Mouse (Mus musculus): ENCODE measurements around the gene Btnl6. TPM values are rescaled to one million over a fixed set of nuclear protein-coding genes. Genes with fewer than 3 reads are reported as not detected.
"Not testable (repeated sequence)": the region's sequence is repeated elsewhere in the genome, so short reads cannot be mapped to it uniquely, and the experiment has no call there.

Gene Btnl6
- polyA plus RNA-seq, 1 experiment from 2014 or later: not detected

DNA sequence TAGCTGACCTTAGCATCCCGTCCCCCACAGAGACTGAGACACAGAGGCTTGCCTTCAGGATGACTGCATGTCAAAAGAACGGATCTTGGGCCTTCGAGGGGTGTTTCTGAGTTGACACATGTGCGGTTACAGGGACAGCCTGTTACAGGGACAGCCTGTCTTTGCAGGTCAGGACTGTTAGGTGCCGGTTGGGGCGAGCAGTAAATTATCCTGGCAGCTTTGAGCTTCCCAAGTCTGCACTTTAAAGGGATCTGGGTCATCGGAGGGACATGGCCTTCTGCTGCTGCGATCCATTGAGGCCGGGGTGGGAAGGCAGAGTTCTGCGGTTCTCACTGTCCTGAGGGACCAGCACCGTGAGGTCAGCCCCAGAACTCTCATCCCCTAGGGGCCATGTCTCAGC, 40.3 kb upstream of the Btnl6 start:
- whole genome bisulfite sequencing: 76% methylated on average over 11 of the region's 11 CpGs
- H3K36me3 ChIP-seq (ENCODE audit: control insufficient read depth, insufficient read depth, low read length): no peaks in the 10 kb centered on the region
- no peaks in the 10 kb centered on the region for H3K9me3 ChIP-seq (ENCODE audit: control insufficient read depth, low read length)
- no peak for ATAC-seq
- H3K27ac ChIP-seq (ENCODE audit: low read depth, low read length): no peak overlapping the region
- H3K4me1 ChIP-seq (ENCODE audit: control insufficient read depth, insufficient read depth, low read depth, low read length): no peaks in the 10 kb centered on the region
- no peak overlapping the region for H3K4me3 ChIP-seq (ENCODE audit: low read length)
- H3K9ac ChIP-seq (ENCODE audit: low read depth, low read length): no peak overlapping the region
- H3K4me2 ChIP-seq (ENCODE audit: low read length): no peak overlapping the region
- no peaks in the 10 kb centered on the region for H3K27me3 ChIP-seq (replicated peaks; ENCODE audit: control insufficient read depth, insufficient read depth, low read length)

DNA sequence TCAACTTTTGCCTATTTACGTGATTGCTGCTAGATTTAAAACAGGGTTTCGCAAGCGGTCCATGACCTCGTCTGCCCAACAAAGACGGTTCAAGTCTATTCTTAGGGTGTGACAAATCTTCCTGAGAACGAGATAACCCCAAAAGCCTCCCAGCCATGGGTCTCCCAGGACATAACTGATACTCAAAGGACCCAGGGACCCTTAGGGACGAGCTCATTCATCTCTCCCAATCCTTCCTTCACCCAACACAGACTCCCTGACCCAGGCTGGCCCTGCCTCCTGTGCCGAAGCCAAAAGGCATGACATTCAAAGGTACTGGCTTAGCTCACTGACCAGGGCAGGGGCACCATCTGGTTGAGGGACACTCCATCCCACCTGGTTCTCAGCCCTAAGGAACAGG, 39.3 kb upstream of the Btnl6 start:
- Histone ChIP-seq H3K27me3 (replicated peaks; ENCODE audit: control insufficient read depth, insufficient read depth, low read length) (no peaks in the 10 kb centered on the region), H3K4me2 (ENCODE audit: low read length) (no peak overlapping the region), H3K4me1 (ENCODE audit: control insufficient read depth, insufficient read depth, low read depth, low read length) (no peaks in the 10 kb centered on the region), H3K36me3 (ENCODE audit: control insufficient read depth, insufficient read depth, low read length) (no peaks in the 10 kb centered on the region), H3K9ac (ENCODE audit: low read depth, low read length) (no peak overlapping the region), H3K27ac (ENCODE audit: low read depth, low read length) (no peak overlapping the region), H3K4me3 (ENCODE audit: low read length) (no peak overlapping the region), H3K9me3 (ENCODE audit: control insufficient read depth, low read length) (no peaks in the 10 kb centered on the region)
- 86% methylated on average over 8 of the region's 8 CpGs for WGBS
- ATAC-seq: no peak

GRCm38 (mm10) chr17:34555483-34555882, 38.3 kb upstream of the Btnl6 start:
- Histone ChIP-seq H3K9me3 (ENCODE audit: control insufficient read depth, low read length) (no peaks in the 10 kb centered on the region), H3K4me2 (ENCODE audit: low read length) (no peak overlapping the region), H3K9ac (ENCODE audit: low read depth, low read length) (no peak overlapping the region), H3K36me3 (ENCODE audit: control insufficient read depth, insufficient read depth, low read length) (no peaks in the 10 kb centered on the region), H3K27me3 (replicated peaks; ENCODE audit: control insufficient read depth, insufficient read depth, low read length) (no peaks in the 10 kb centered on the region), H3K4me1 (ENCODE audit: control insufficient read depth, insufficient read depth, low read depth, low read length) (no peaks in the 10 kb centered on the region), H3K27ac (ENCODE audit: low read depth, low read length) (no peak overlapping the region), H3K4me3 (ENCODE audit: low read length) (no peak overlapping the region)
- 24% methylated on average over 5 of the region's 5 CpGs for WGBS
- ATAC-seq: no peak

- Histone ChIP-seq H3K9ac (ENCODE audit: low read depth, low read length) (no peak overlapping the region), H3K4me3 (ENCODE audit: low read length) (no peak overlapping the region), H3K36me3 (ENCODE audit: control insufficient read depth, insufficient read depth, low read length) (no peaks in the 10 kb centered on the region), H3K9me3 (ENCODE audit: control insufficient read depth, low read length) (no peaks in the 10 kb centered on the region), H3K27ac (ENCODE audit: low read depth, low read length) (no peak overlapping the region), H3K4me2 (ENCODE audit: low read length) (no peak overlapping the region), H3K27me3 (replicated peaks; ENCODE audit: control insufficient read depth, insufficient read depth, low read length) (no peaks in the 10 kb centered on the region), H3K4me1 (ENCODE audit: control insufficient read depth, insufficient read depth, low read depth, low read length) (no peaks in the 10 kb centered on the region)
- 83% methylated on average over 2 of the region's 2 CpGs for WGBS
- ATAC-seq: no peak
These were observed 32.7 kb upstream of the Btnl6 start for GRCm38 (mm10) chr17:34549843-34550242.

- H3K4me2 ChIP-seq (ENCODE audit: low read length): no peak overlapping the region
- WGBS: 91% methylated on average over 3 of the region's 3 CpGs
- no peaks in the 10 kb centered on the region for H3K4me1 ChIP-seq (ENCODE audit: control insufficient read depth, insufficient read depth, low read depth, low read length)
- no peaks in the 10 kb centered on the region for H3K27me3 ChIP-seq (replicated peaks; ENCODE audit: control insufficient read depth, insufficient read depth, low read length)
- H3K27ac ChIP-seq (ENCODE audit: low read depth, low read length): no peak overlapping the region
- no peak overlapping the region for H3K4me3 ChIP-seq (ENCODE audit: low read length)
- H3K36me3 ChIP-seq (ENCODE audit: control insufficient read depth, insufficient read depth, low read length): no peaks in the 10 kb centered on the region
- H3K9ac ChIP-seq (ENCODE audit: low read depth, low read length): no peak overlapping the region
- H3K9me3 ChIP-seq (ENCODE audit: control insufficient read depth, low read length): no peaks in the 10 kb centered on the region
- no peak for ATAC-seq
These were observed 32.0 kb upstream of the Btnl6 start for GRCm38 (mm10) chr17:34549156-34549555.

DNA sequence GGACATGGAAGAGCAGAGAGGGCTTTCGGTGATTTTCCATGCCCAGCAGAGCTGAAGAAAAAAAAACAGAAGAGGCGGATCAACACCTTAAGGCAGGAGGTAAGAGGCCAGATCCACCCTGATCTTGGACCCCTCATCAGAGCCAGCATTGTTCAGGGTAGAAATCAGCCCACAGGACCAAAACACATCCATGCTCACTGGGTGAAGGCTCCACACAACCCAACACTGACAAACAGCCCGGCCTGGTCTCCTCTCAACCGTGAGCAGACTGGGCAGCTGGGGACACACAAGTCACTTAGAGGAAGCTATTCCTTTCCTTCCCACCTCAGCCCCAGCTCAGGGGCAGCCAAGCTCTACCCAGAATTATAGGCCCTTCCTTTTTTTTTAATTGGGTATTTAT, 30.4 kb upstream of the Btnl6 start:
- Histone ChIP-seq H3K36me3 (ENCODE audit: control insufficient read depth, insufficient read depth, low read length) (no peaks in the 10 kb centered on the region), H3K4me1 (ENCODE audit: control insufficient read depth, insufficient read depth, low read depth, low read length) (no peaks in the 10 kb centered on the region), H3K9me3 (ENCODE audit: control insufficient read depth, low read length) (no peaks in the 10 kb centered on the region), H3K9ac (ENCODE audit: low read depth, low read length) (no peak overlapping the region), H3K4me2 (ENCODE audit: low read length) (no peak overlapping the region), H3K4me3 (ENCODE audit: low read length) (no peak overlapping the region), H3K27me3 (replicated peaks; ENCODE audit: control insufficient read depth, insufficient read depth, low read length) (no peaks in the 10 kb centered on the region), H3K27ac (ENCODE audit: low read depth, low read length) (no peak overlapping the region)
- no peak for ATAC-seq
- WGBS: 90% methylated on average over 4 of the region's 4 CpGs

GRCm38 (mm10) chr17:34546797-34547196, 29.6 kb upstream of the Btnl6 start:
- no peak overlapping the region for H3K9ac ChIP-seq (ENCODE audit: low read depth, low read length)
- no peaks in the 10 kb centered on the region for H3K9me3 ChIP-seq (ENCODE audit: control insufficient read depth, low read length)
- no peaks in the 10 kb centered on the region for H3K36me3 ChIP-seq (ENCODE audit: control insufficient read depth, insufficient read depth, low read length)
- no peaks in the 10 kb centered on the region for H3K4me1 ChIP-seq (ENCODE audit: control insufficient read depth, insufficient read depth, low read depth, low read length)
- H3K27me3 ChIP-seq (replicated peaks; ENCODE audit: control insufficient read depth, insufficient read depth, low read length): no peaks in the 10 kb centered on the region
- WGBS: 94% methylated on average over 1 of the region's 1 CpGs
- no peak overlapping the region for H3K4me3 ChIP-seq (ENCODE audit: low read length)
- no peak for ATAC-seq
- H3K27ac ChIP-seq (ENCODE audit: low read depth, low read length): no peak overlapping the region
- H3K4me2 ChIP-seq (ENCODE audit: low read length): no peak overlapping the region

GRCm38 (mm10) chr17:34543567-34543966, 26.4 kb upstream of the Btnl6 start:
- not testable (repeated sequence) for H3K4me3 ChIP-seq (ENCODE audit: low read length); H3K9me3 ChIP-seq (ENCODE audit: control insufficient read depth, low read length); H3K4me2 ChIP-seq (ENCODE audit: low read length); ATAC-seq; H3K9ac ChIP-seq (ENCODE audit: low read depth, low read length); H3K4me1 ChIP-seq (ENCODE audit: control insufficient read depth, insufficient read depth, low read depth, low read length); H3K36me3 ChIP-seq (ENCODE audit: control insufficient read depth, insufficient read depth, low read length); H3K27ac ChIP-seq (ENCODE audit: low read depth, low read length); H3K27me3 ChIP-seq (replicated peaks; ENCODE audit: control insufficient read depth, insufficient read depth, low read length)
- 96% methylated on average over 12 of the region's 13 CpGs for WGBS

GRCm38 (mm10) chr17:34532671-34533070, 15.5 kb upstream of the Btnl6 start:
- Histone ChIP-seq H3K9ac (ENCODE audit: low read depth, low read length) (no peak overlapping the region), H3K4me3 (ENCODE audit: low read length) (no peak overlapping the region), H3K27ac (ENCODE audit: low read depth, low read length) (no peak overlapping the region), H3K36me3 (ENCODE audit: control insufficient read depth, insufficient read depth, low read length) (no peaks in the 10 kb centered on the region), H3K4me2 (ENCODE audit: low read length) (no peak overlapping the region), H3K27me3 (replicated peaks; ENCODE audit: control insufficient read depth, insufficient read depth, low read length) (no peaks in the 10 kb centered on the region), H3K4me1 (ENCODE audit: control insufficient read depth, insufficient read depth, low read depth, low read length) (no peaks in the 10 kb centered on the region), H3K9me3 (ENCODE audit: control insufficient read depth, low read length) (no peaks in the 10 kb centered on the region)
- ATAC-seq: no peak
- WGBS: 83% methylated on average over 3 of the region's 3 CpGs

- Histone ChIP-seq H3K4me1 (ENCODE audit: control insufficient read depth, insufficient read depth, low read depth, low read length) (no peaks in the 10 kb centered on the region), H3K27me3 (replicated peaks; ENCODE audit: control insufficient read depth, insufficient read depth, low read length) (no peaks in the 10 kb centered on the region), H3K4me3 (ENCODE audit: low read length) (no peak overlapping the region), H3K9me3 (ENCODE audit: control insufficient read depth, low read length) (no peaks in the 10 kb centered on the region), H3K27ac (ENCODE audit: low read depth, low read length) (no peak overlapping the region), H3K4me2 (ENCODE audit: low read length) (no peak overlapping the region), H3K36me3 (ENCODE audit: control insufficient read depth, insufficient read depth, low read length) (no peaks in the 10 kb centered on the region), H3K9ac (ENCODE audit: low read depth, low read length) (no peak overlapping the region)
- WGBS: 75% methylated on average over 1 of the region's 1 CpGs
- no peak for ATAC-seq
These were observed 1.8 kb upstream of the Btnl6 start for GRCm38 (mm10) chr17:34519001-34519400.

All from hindbrain, embryonic 16.5 days (tissue).